Mouse (Mus musculus): ENCODE measurements around the gene Stat4. TPM values are rescaled to one million over a fixed set of nuclear protein-coding genes. Genes with fewer than 3 reads are reported as not detected.

Stat4 gene
- total RNA-seq, 2 experiments from 2014 or later: 0.08 TPM; not detected in 1

GRCm38 (mm10) chr1:52144907-52145306 lies 158.0 kb downstream of the Stat4 start:
- no peak for TF ChIP-seq CTCF (IDR thresholded peaks at IDR 0.05)
- intact Hi-C loops (cut with DNase I): no loop called here
- DNase-seq: no peak
- no peak overlapping the region for H3K27ac ChIP-seq
- H3K4me3 ChIP-seq: no peak overlapping the region

- H3K27ac ChIP-seq: no peak overlapping the region
- peak; percentile 82 for TF ChIP-seq CTCF (IDR thresholded peaks at IDR 0.05)
- intact Hi-C loops (cut with DNase I): loop anchor here (1.0 kb wide), 2 partner anchors 121 to 156 kb away; no protein-coding TSS in a partner anchor
- DNase-seq: peak; percentile 69
- H3K4me3 ChIP-seq: no peak overlapping the region
Measured at GRCm38 (mm10) chr1:52146214-52146970, 159.4 kb downstream of the Stat4 start.

GRCm38 (mm10) chr1:52147431-52147830 lies 160.5 kb downstream of the Stat4 start:
- H3K27ac ChIP-seq: no peak overlapping the region
- intact Hi-C loops (cut with DNase I): no loop called here
- peak; percentile 15; the same call in 1 of the 2 replicates for TF ChIP-seq CTCF (IDR thresholded peaks at IDR 0.05)

GRCm38 (mm10) chr1:52148178-52148577 lies 161.2 kb downstream of the Stat4 start:
- DNase-seq: no peak
- Histone ChIP-seq H3K4me3 (no peak overlapping the region), H3K27ac (no peak overlapping the region; the same call in 1 of the 2 replicates)
- no peak for TF ChIP-seq CTCF (IDR thresholded peaks at IDR 0.05)
- intact Hi-C loops (cut with DNase I): loop anchor here (2.0 kb wide), 1 partner anchor 33 kb away; no protein-coding TSS in a partner anchor

More at GRCm38 (mm10) chr1:52147431-52147830, 160.5 kb downstream of the Stat4 start:
- no peak for DNase-seq
- H3K4me3 ChIP-seq: no peak overlapping the region

- intact Hi-C loops (cut with DNase I): loop anchor here (2.0 kb wide), 1 partner anchor 32 kb away; no protein-coding TSS in a partner anchor
- no peak for DNase-seq
- Histone ChIP-seq H3K4me3 (no peak overlapping the region), H3K27ac (no peak overlapping the region)
- TF ChIP-seq CTCF (IDR thresholded peaks at IDR 0.05): no peak
Measured at GRCm38 (mm10) chr1:52148696-52149095, 161.7 kb downstream of the Stat4 start.

GRCm38 (mm10) chr1:52149934-52150346 lies 163.0 kb downstream of the Stat4 start:
- H3K27ac ChIP-seq: peak overlapping the region; percentile 68
- intact Hi-C loops (cut with DNase I): loop anchor here (2.0 kb wide), 1 partner anchor 31 kb away; no protein-coding TSS in a partner anchor
- TF ChIP-seq CTCF (IDR thresholded peaks at IDR 0.05): no peak
- H3K4me3 ChIP-seq: no peak overlapping the region
- peak; percentile 76 for DNase-seq

GRCm38 (mm10) chr1:52150676-52151075 lies 163.7 kb downstream of the Stat4 start:
- no peak overlapping the region for H3K4me3 ChIP-seq
- H3K27ac ChIP-seq: peak overlapping the region; percentile 68
- no peak for TF ChIP-seq CTCF (IDR thresholded peaks at IDR 0.05)
- no peak for DNase-seq
- intact Hi-C loops (cut with DNase I): no loop called here

GRCm38 (mm10) chr1:52151166-52151565 lies 164.2 kb downstream of the Stat4 start:
- H3K27ac ChIP-seq: peak overlapping the region; percentile 68
- intact Hi-C loops (cut with DNase I): no loop called here

GRCm38 (mm10) chr1:52152369-52152768 lies 165.4 kb downstream of the Stat4 start:
- intact Hi-C loops (cut with DNase I): no loop called here
- no peak overlapping the region for H3K4me3 ChIP-seq
- H3K27ac ChIP-seq: peak overlapping the region; percentile 54; the same call in 1 of the 2 replicates
- no peak for TF ChIP-seq CTCF (IDR thresholded peaks at IDR 0.05)
- DNase-seq: no peak

More at GRCm38 (mm10) chr1:52151166-52151565, 164.2 kb downstream of the Stat4 start:
- no peak overlapping the region for H3K4me3 ChIP-seq
- DNase-seq: no peak
- TF ChIP-seq CTCF (IDR thresholded peaks at IDR 0.05): no peak

GRCm38 (mm10) chr1:52152936-52153335 lies 166.0 kb downstream of the Stat4 start:
- Histone ChIP-seq H3K4me3 (no peak overlapping the region), H3K27ac (peak overlapping the region; percentile 54; the same call in 1 of the 2 replicates)
- intact Hi-C loops (cut with DNase I): no loop called here
- no peak for TF ChIP-seq CTCF (IDR thresholded peaks at IDR 0.05)
- DNase-seq: no peak

- Histone ChIP-seq H3K27ac (no peak overlapping the region; the same call in 1 of the 2 replicates), H3K4me3 (no peak overlapping the region)
- TF ChIP-seq CTCF (IDR thresholded peaks at IDR 0.05): no peak
- peak; percentile 71 for DNase-seq
- intact Hi-C loops (cut with DNase I): no loop called here
Measured at GRCm38 (mm10) chr1:52154890-52155289, 167.9 kb downstream of the Stat4 start.

GRCm38 (mm10) chr1:52156351-52156750 lies 169.4 kb downstream of the Stat4 start:
- no peak overlapping the region for H3K4me3 ChIP-seq
- no peak overlapping the region for H3K27ac ChIP-seq
- no peak for DNase-seq
- intact Hi-C loops (cut with DNase I): no loop called here
- TF ChIP-seq CTCF (IDR thresholded peaks at IDR 0.05): no peak

Other genes with a start within 250 kb of the Stat4 start
- 10 to 100 TPM in 1 of 2 experiments, 1 to 10 TPM in 1; 8.8 to 13.1 TPM for gene Myo1b, start 71.1 kb upstream of the Stat4 start, total RNA-seq (2021)
- gene Stat1, start 132.3 kb downstream of the Stat4 start, total RNA-seq (2021): 10 to 100 TPM in 1 of 2 experiments, 1 to 10 TPM in 1; 9.2 to 16.4 TPM
- 10 to 100 TPM; 57.3 to 88.0 TPM for gene Gls, start 246.1 kb downstream of the Stat4 start, total RNA-seq (2021)